Mouse (Mus musculus) cerebellum, adult 11 months (tissue): ENCODE results near the gene Sirpb1a.
"Not testable (repeated sequence)": the region's sequence is repeated elsewhere in the genome, so short reads cannot be mapped to it uniquely, and the experiment has no call there.

Experiments used
- DNase-seq: peaks from one replicate; pipeline ENCODE4 v3.0.0; 2022

Sirpb1a gene

GRCm38 (mm10) chr3:15426447-15426846, at the start of gene Sirpb1a:
Sirpb1a (minus strand) TSS chr3:15426520.
- DNase-seq, result not testable (repeated sequence)

GRCm38 (mm10) chr3:15474831-15475230, 48.5 kb upstream of the Sirpb1a start:
- not testable (repeated sequence) for DNase-seq

- DNase-seq, result not testable (repeated sequence)
These were observed 43.8 kb upstream of the Sirpb1a start for GRCm38 (mm10) chr3:15470158-15470557.

GRCm38 (mm10) chr3:15443936-15444335, 17.6 kb upstream of the Sirpb1a start:
- not testable (repeated sequence) for DNase-seq

- DNase-seq, result not testable (repeated sequence)
These were observed 13.5 kb upstream of the Sirpb1a start for GRCm38 (mm10) chr3:15439844-15440243.

GRCm38 (mm10) chr3:15427917-15428316, 1.6 kb upstream of the Sirpb1a start:
- DNase-seq, result no peak

GRCm38 (mm10) chr3:15355690-15356089, 70.6 kb downstream of the Sirpb1a start:
- not testable (repeated sequence) for DNase-seq

- not testable (repeated sequence) for DNase-seq
These were observed 76.0 kb downstream of the Sirpb1a start for GRCm38 (mm10) chr3:15350318-15350717.

- DNase-seq, result not testable (repeated sequence)
These were observed 80.7 kb downstream of the Sirpb1a start for GRCm38 (mm10) chr3:15345606-15346005.

GRCm38 (mm10) chr3:15340287-15340686, 86.0 kb downstream of the Sirpb1a start:
- DNase-seq, result no peak

GRCm38 (mm10) chr3:15334182-15334581, 92.1 kb downstream of the Sirpb1a start:
- no peak for DNase-seq

GRCm38 (mm10) chr3:15332063-15332462, 94.3 kb downstream of the Sirpb1a start, which contains the start of gene Gm9733:
Gm9733 (minus strand) TSS chr3:15332302.
- no peak for DNase-seq

GRCm38 (mm10) chr3:15331545-15331944, 94.8 kb downstream of the Sirpb1a start:
- no peak for DNase-seq

GRCm38 (mm10) chr3:15329549-15329948, 96.8 kb downstream of the Sirpb1a start:
- no peak for DNase-seq
